Mouse (Mus musculus) intestine, embryonic 16.5 days (tissue): ENCODE measurements at regions not wholly inside any gene's neighbourhood (a gene's known extent, or its start where the extent isn't known, plus 50 kb on each side); places are given as distances from the start of the nearest gene placed in this dataset.

Source experiments
- ATAC-seq: fragments of 200-750 bp; cut with Nextera tagmentation; 2 replicates; pipeline ENCODE4 v1.8.0; 2017; ENCODE audit warnings: moderate TSS enrichment, moderate library complexity
- H3K27ac ChIP-seq: fragments of 300-500 bp; sonication (generic); 2 replicates; pipeline ENCODE4 v1.5.1; 2014; ENCODE audit warnings: mild to moderate bottlenecking, low read length
- H3K27me3 ChIP-seq: fragments of 300-500 bp; sonication (generic); replicated peaks from 2 replicates; pipeline ENCODE4 v1.6.1; 2014; ENCODE audit warnings: low read length, control low read depth, mixed read lengths; ENCODE audit not compliant: control insufficient read depth, insufficient read depth
- H3K36me3 ChIP-seq: fragments of 300-500 bp; sonication (generic); 2 replicates; pipeline ENCODE4 v1.6.1; 2014; ENCODE audit warnings: low read length, control low read depth; ENCODE audit not compliant: control insufficient read depth, insufficient read depth
- H3K4me1 ChIP-seq: fragments of 300-500 bp; sonication (generic); 2 replicates; pipeline ENCODE4 v1.6.1; 2014; ENCODE audit warnings: low read length, control low read depth, mixed read lengths; ENCODE audit not compliant: control insufficient read depth, insufficient read depth
- H3K4me2 ChIP-seq: fragments of 300-500 bp; sonication (generic); 2 replicates; pipeline ENCODE4 v1.6.1; 2014; ENCODE audit warnings: low read depth, low read length, control low read depth
- H3K4me3 ChIP-seq: fragments of 300-500 bp; sonication (generic); 2 replicates; pipeline ENCODE4 v1.5.1; 2014; ENCODE audit warnings: mild to moderate bottlenecking, low read length
- H3K9ac ChIP-seq: fragments of 300-500 bp; sonication (generic); 2 replicates; pipeline ENCODE4 v1.6.1; 2014; ENCODE audit warnings: low read depth, low read length
- H3K9me3 ChIP-seq: fragments of 300-500 bp; sonication (generic); 2 replicates; pipeline ENCODE4 v1.6.1; 2016; ENCODE audit warnings: low read length, control low read depth; ENCODE audit not compliant: control insufficient read depth
- WGBS: fragments of 180-500 bp; shearing (Covaris S2); extraction: QIAGEN DNeasy Blood & Tissue Kit; methylation state at CpG from one replicate; pipeline ENCODE4 v1.1.7; 2014; 5-methylcytosine and 5-hydroxymethylcytosine counted together

DNA sequence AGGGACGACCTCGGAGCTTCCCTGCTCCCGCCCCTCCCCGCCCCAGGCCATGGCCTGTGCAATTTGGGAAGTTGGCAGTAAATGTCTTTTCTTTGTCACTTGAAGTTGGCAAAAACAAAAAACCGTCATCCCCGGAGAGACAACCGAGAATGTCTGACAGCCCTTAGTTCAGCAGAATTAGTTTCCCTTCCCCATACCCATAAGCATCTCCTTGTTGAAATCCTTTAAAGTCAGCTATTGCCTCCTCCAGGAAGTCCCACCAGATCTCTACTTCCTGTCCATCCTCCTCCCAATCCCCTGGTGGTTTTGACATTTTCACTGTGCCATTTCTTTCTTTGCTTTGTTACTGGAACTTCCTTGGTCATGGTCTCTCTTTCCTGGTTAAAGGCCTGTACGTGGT, 54.8 kb downstream of the Foxb1 start:
- no peaks in the 10 kb centered on the region for H3K9me3 ChIP-seq
- H3K9ac ChIP-seq = no peak overlapping the region
- no peaks in the 10 kb centered on the region for H3K36me3 ChIP-seq
- 78% methylated on average over 8 of the region's 8 CpGs for WGBS
- H3K4me3 ChIP-seq = no peak overlapping the region
- no peak for ATAC-seq
- H3K27me3 ChIP-seq = no peaks in the 10 kb centered on the region
- no peak overlapping the region for H3K27ac ChIP-seq
- H3K4me2 ChIP-seq = no peak overlapping the region
- no peaks in the 10 kb centered on the region for H3K4me1 ChIP-seq

DNA sequence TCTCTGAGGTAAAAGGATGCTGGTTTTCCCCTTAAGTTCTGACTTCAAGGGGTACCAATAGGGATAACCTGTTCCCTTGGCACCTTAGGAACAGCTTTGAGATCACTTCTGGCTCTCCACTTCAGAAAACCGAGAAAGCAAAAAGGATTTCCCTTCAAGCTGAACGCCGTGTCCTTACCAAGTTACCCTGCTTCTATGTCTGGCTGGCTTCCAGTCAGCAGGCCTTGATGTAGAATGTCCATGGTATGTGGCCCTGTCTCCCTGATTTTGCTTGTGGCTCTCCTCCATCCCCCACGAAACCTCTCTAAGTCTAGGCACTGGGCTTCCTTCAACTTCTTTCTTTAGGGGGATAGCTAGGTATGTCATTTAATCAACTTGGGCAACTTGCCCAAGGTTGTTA, 55.7 kb downstream of the Foxb1 start:
- Histone ChIP-seq H3K27ac (no peak overlapping the region), H3K27me3 (no peaks in the 10 kb centered on the region), H3K4me3 (no peak overlapping the region), H3K36me3 (no peaks in the 10 kb centered on the region), H3K9ac (no peak overlapping the region), H3K4me2 (no peak overlapping the region), H3K9me3 (no peaks in the 10 kb centered on the region), H3K4me1 (no peaks in the 10 kb centered on the region)
- 64% methylated on average over 4 of the region's 4 CpGs for WGBS
- no peak for ATAC-seq

DNA sequence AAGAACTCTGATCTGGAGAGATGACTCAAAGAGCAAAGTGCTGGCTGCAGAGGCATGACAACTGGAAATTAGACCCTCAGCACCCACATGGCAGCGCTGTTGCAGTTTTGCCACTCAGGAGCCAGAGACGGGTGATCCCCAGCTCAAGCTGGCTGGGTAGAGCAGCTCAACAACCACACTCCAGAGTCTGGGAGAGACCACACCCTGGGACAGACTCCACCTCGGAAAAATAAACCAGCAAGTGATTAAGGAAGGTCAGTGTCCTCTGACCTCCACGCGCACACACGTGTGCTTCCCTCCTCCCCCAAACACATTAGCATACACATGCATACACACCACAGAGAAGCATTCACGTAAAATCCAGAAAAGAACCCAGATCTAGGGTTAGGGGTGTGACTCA, 57.0 kb downstream of the Foxb1 start:
- no peaks in the 10 kb centered on the region for H3K9me3 ChIP-seq
- H3K36me3 ChIP-seq = no peaks in the 10 kb centered on the region
- no peak overlapping the region for H3K27ac ChIP-seq
- no peaks in the 10 kb centered on the region for H3K27me3 ChIP-seq
- WGBS = 51% methylated on average over 7 of the region's 7 CpGs
- no peak overlapping the region for H3K4me2 ChIP-seq
- no peaks in the 10 kb centered on the region for H3K4me1 ChIP-seq
- no peak overlapping the region for H3K4me3 ChIP-seq
- peak; percentile 71; the same call in 1 of the 2 replicates for ATAC-seq
- no peak overlapping the region for H3K9ac ChIP-seq

DNA sequence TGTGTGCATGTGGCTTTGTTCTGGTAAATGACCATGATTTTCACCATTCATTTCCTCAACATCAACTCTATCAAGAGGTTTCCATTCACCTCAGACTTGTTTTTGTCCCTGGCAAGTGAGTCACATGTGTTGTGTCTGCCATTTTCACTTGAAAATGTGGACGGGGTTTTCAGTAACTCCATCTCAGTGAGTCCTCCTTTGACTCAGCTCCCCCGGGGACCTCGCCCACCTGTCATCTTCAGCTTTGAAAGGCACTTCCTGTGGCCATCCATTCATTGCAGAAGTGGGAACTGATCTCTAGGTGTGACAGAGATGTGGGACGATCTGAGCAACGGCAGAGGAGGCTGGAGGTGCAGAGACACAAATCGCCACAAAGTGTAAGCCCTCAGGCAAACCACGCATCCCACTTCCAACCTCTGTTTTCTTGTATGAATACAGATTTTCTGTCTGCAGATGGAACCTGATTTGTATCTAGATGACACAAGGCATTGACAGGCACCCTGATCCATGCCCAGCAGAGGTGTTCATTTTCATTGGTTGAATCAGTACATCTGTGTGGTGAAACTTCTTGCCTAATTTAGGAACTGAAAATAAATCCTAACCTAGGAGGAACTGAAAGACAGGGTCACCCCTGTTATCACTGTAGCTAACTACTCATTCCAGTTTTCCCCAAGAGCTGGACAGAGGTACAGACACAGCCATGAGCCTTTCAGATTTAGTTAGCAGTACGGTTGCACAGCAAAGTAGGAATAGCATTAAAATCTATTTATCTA, 58.4 kb downstream of the Foxb1 start:
- Histone ChIP-seq H3K27ac (no peak overlapping the region), H3K27me3 (no peaks in the 10 kb centered on the region), H3K4me3 (no peak overlapping the region), H3K36me3 (no peaks in the 10 kb centered on the region), H3K9me3 (no peaks in the 10 kb centered on the region), H3K9ac (no peak overlapping the region), H3K4me1 (no peaks in the 10 kb centered on the region), H3K4me2 (no peak overlapping the region)
- WGBS = 89% methylated on average over 8 of the region's 8 CpGs
- no peak for ATAC-seq

DNA sequence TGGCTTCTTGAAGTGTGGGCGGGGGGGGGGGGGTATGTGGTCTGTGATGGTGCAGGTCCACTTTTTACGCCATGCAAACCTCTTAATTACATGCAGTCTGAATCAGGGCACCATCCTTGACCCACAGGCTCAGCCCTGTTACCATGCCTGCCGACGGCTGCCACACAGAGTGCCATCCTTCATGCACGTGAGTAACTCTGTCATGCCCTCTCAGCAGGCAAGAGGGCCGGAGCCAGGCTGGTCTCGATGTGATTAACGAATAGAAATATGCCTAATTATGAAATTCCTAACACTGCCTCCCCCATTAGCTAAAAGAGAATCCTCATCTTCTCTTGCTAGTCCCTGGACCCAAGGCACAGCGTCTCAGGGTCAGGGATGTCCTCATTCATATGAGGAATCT, 60.0 kb downstream of the Foxb1 start:
- WGBS = 79% methylated on average over 9 of the region's 9 CpGs
- H3K27me3 ChIP-seq = no peaks in the 10 kb centered on the region
- no peak overlapping the region for H3K4me3 ChIP-seq
- H3K36me3 ChIP-seq = no peaks in the 10 kb centered on the region
- no peaks in the 10 kb centered on the region for H3K4me1 ChIP-seq
- no peak overlapping the region for H3K9ac ChIP-seq
- no peak for ATAC-seq
- H3K9me3 ChIP-seq = no peaks in the 10 kb centered on the region
- H3K4me2 ChIP-seq = no peak overlapping the region
- no peak overlapping the region for H3K27ac ChIP-seq

DNA sequence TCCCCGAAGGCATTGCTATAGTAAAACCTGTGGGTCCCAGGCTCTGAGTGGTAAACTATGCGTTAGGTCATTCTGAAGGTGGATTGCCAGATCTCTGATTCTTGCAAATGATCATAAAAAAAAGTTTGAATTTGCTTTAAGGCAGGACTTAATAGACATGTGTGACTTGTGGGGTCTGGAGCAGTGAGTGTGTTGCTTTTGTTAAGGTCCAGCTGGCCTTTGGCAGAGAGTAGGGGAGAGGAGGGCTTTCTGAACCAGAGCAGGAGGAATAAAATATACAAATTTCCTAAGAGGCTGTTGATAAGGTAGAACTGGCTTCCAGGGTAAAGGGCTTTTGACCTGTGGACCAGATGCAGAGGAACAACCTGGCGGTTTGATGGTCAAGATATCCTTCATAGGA, 69.0 kb downstream of the Foxb1 start:
- Histone ChIP-seq H3K4me3 (no peak overlapping the region), H3K36me3 (no peaks in the 10 kb centered on the region), H3K4me2 (no peak overlapping the region), H3K27ac (no peak overlapping the region), H3K9ac (no peak overlapping the region), H3K9me3 (no peaks in the 10 kb centered on the region), H3K27me3 (no peaks in the 10 kb centered on the region), H3K4me1 (no peaks in the 10 kb centered on the region)
- ATAC-seq = no peak
- 67% methylated on average over 3 of the region's 3 CpGs for WGBS

DNA sequence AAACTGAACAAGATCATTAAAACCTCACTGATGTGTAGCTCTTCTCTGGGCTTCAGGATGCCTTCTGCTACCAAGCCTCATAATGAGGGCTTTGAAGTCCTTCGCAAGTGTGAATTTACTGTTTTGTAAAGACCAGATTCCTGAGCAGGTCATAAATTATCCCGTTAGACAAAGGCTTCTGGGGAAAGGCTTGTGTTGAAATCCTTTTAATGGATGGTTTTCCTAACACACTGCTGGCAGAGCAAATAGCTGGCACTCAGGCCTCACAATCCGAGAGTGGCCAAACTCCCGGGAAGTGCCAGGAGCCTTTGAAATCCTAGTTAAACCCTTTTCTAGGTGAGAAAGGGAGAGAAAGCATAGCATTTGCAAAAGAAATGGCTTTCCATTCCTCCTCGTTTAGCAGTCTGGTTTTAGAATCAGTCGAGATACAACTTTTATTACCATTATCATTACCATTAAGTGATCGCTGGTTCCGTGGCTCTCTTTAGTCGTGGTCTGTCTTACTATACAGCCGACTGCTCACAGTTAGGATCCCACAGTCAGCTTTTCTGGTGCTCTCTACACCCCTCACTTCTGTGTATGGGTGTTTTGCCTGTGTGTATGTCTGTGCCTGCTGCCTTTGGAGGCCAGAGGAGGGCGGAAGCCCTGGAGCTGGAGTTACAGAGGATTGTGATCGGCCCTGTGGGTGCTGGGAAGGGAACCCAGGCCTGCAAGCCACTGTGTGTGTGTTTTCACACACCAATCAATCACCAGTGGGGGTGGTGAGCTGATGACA, 73.2 kb downstream of the Foxb1 start:
- H3K4me2 ChIP-seq = no peak overlapping the region
- H3K27ac ChIP-seq = no peak overlapping the region

DNA sequence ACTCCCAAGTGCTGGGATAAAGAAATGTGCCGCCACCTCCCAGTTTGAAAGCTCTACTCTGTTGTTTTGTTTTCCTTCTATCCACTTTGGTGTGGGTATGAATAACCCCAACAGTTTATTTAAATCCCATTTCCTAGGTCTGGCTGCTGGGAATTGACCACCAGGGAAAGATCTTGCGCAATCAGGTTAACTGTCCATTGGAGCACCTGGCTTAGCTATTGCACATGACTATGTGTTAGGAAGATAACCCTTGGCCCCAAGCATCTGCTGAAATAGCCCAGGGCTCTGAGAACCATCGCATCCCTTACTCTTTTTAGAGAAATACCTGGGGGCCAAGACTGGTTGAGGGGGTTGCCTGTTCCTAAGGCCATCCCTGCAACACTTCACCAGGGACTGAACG, 74.0 kb downstream of the Foxb1 start:
- Histone ChIP-seq H3K4me3 (no peak overlapping the region), H3K4me1 (peaks cover 4% of the 10 kb centered on the region; the same call in 1 of the 2 replicates), H3K27me3 (no peaks in the 10 kb centered on the region), H3K36me3 (no peaks in the 10 kb centered on the region), H3K4me2 (no peak overlapping the region), H3K9ac (no peak overlapping the region), H3K27ac (no peak overlapping the region), H3K9me3 (no peaks in the 10 kb centered on the region)
- ATAC-seq = no peak
- 66% methylated on average over 4 of the region's 4 CpGs for WGBS

More for the DNA sequence above, 73.2 kb downstream of the Foxb1 start:
- H3K36me3 ChIP-seq = no peaks in the 10 kb centered on the region
- ATAC-seq = no peak
- WGBS = 34% methylated on average over 12 of the region's 12 CpGs
- no peak overlapping the region for H3K9ac ChIP-seq
- H3K9me3 ChIP-seq = no peaks in the 10 kb centered on the region
- H3K4me3 ChIP-seq = no peak overlapping the region
- no peaks in the 10 kb centered on the region for H3K4me1 ChIP-seq
- no peaks in the 10 kb centered on the region for H3K27me3 ChIP-seq

DNA sequence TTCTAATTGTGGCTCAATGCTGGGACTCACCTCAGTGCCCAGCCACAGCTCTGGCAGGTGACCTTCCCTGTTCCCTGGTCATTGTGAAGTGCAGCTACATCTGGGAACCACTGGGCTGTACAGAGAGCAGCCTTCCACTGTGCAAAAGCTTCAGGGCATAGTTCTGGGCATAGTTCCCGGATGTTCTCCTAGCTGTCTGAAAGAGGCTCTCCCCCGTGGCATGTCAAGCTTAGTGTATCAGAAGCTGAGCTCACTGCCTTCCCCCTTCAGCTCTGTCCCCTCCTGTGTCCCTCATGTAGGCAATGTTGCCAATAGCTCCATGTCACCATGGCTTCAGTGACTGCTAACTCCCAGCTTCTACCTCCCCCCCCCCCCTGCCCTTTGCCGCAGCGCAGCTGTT, 75.1 kb downstream of the Foxb1 start:
- no peak overlapping the region for H3K27ac ChIP-seq
- H3K4me3 ChIP-seq = no peak overlapping the region
- no peaks in the 10 kb centered on the region for H3K9me3 ChIP-seq
- WGBS = 67% methylated on average over 4 of the region's 4 CpGs
- no peaks in the 10 kb centered on the region for H3K36me3 ChIP-seq
- ATAC-seq = no peak
- H3K4me1 ChIP-seq = peaks cover 6% of the 10 kb centered on the region; the same call in 1 of the 2 replicates
- H3K9ac ChIP-seq = no peak overlapping the region
- H3K27me3 ChIP-seq = no peaks in the 10 kb centered on the region
- H3K4me2 ChIP-seq = no peak overlapping the region
